Mouse (Mus musculus): ENCODE measurements at regions not wholly inside any gene's neighbourhood (a gene's known extent, or its start where the extent isn't known, plus 50 kb on each side); places are given as distances from the start of the nearest gene placed in this dataset.
A peak's percentile ranks its signal among the peaks of the same experiment; 100 is the strongest.
"Not testable (repeated sequence)": the region's sequence is repeated elsewhere in the genome, so short reads cannot be mapped to it uniquely, and the experiment has no call there.

DNA sequence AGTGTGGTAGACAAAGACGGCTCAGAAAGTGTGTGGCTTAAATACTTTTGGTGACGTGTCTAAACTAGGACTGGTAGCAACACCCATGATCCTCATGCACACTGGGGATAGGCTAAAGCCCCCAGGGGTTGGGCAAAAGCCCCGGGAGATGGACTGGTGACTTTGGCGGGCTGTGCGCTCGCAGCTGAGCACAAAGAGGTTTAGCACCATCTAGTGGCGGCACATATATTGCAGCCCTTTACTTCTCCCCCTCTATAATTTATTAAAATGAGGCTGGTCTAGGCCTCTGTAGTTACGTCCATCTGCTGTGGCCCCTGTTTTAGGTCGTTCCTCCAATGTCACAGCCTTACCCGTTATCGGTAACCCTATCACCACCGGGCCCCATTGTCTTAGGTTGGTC is 205.3 kb upstream of the Dock11 start:
- not testable (repeated sequence) for ATAC-seq (replicated peaks; ENCODE audit: low FRiP score, low TSS enrichment, low read depth); H3K9ac ChIP-seq (ENCODE audit: low read length); H3K4me1 ChIP-seq (replicated peaks; ENCODE audit: control insufficient read depth, insufficient read depth, low read length); H3K27me3 ChIP-seq (replicated peaks; ENCODE audit: control insufficient read depth, insufficient read depth, low read length); H3K4me3 ChIP-seq (ENCODE audit: low read depth, low read length); H3K27ac ChIP-seq (ENCODE audit: low read depth); H3K36me3 ChIP-seq (ENCODE audit: control insufficient read depth, insufficient read depth, low read length); H3K4me2 ChIP-seq (ENCODE audit: low read length); H3K9me3 ChIP-seq (ENCODE audit: control insufficient read depth, low read length)
- WGBS: 63% methylated on average over 11 of the region's 12 CpGs
- DNase-seq (ENCODE audit: low spot score): peak; percentile 48

Data from intestine, embryonic 14.5 days (tissue).